Mouse (Mus musculus): Measurements from ENCODE around the gene Supt4a. TPM values are rescaled to one million over a fixed set of nuclear protein-coding genes. Genes with fewer than 3 reads are reported as not detected.

The Supt4a gene
- polyA plus RNA-seq, 1 experiment from 2014 or later: 425 TPM

- peak; percentile 58 for DNase-seq (ENCODE audit: low spot score)
Measured at GRCm38 (mm10) chr11:87751031-87751430, 13.7 kb downstream of the Supt4a start.

GRCm38 (mm10) chr11:87751491-87751966, 14.2 kb downstream of the Supt4a start:
- DNase-seq (ENCODE audit: low spot score): peak; percentile 94

- no peak for DNase-seq (ENCODE audit: low spot score)
Measured at GRCm38 (mm10) chr11:87752307-87752706, 15.0 kb downstream of the Supt4a start.

GRCm38 (mm10) chr11:87753255-87753654, 15.9 kb downstream of the Supt4a start:
- peak; percentile 26 for DNase-seq (ENCODE audit: low spot score)

- DNase-seq (ENCODE audit: low spot score): peak; percentile 40
Measured at GRCm38 (mm10) chr11:87753891-87754501, 16.6 kb downstream of the Supt4a start.

GRCm38 (mm10) chr11:87754603-87755002, 17.3 kb downstream of the Supt4a start:
- peak; percentile 96 for DNase-seq (ENCODE audit: low spot score)

- peak; percentile 100 for DNase-seq (ENCODE audit: low spot score)
Measured at GRCm38 (mm10) chr11:87755360-87756017, 18.1 kb downstream of the Supt4a start.

- DNase-seq (ENCODE audit: low spot score): peak; percentile 82
Measured at GRCm38 (mm10) chr11:87756251-87756820, 19.0 kb downstream of the Supt4a start.

- peak; percentile 64 for DNase-seq (ENCODE audit: low spot score)
Measured at GRCm38 (mm10) chr11:87757001-87757954, 19.9 kb downstream of the Supt4a start.

- DNase-seq (ENCODE audit: low spot score): peak; percentile 46
Measured at GRCm38 (mm10) chr11:87758161-87758911, 21.0 kb downstream of the Supt4a start.

GRCm38 (mm10) chr11:87758957-87759608, 21.7 kb downstream of the Supt4a start:
- DNase-seq (ENCODE audit: low spot score): peak; percentile 66

GRCm38 (mm10) chr11:87759609-87760005, 22.3 kb downstream of the Supt4a start:
- DNase-seq (ENCODE audit: low spot score): peak; percentile 91

- DNase-seq (ENCODE audit: low spot score): peak; percentile 66
Measured at GRCm38 (mm10) chr11:87760301-87761081, 23.1 kb downstream of the Supt4a start, which contains the start of gene Tspoap1. Tspoap1 (plus strand) TSS chr11:87760541.

- DNase-seq (ENCODE audit: low spot score): peak; percentile 41
Measured at GRCm38 (mm10) chr11:87761181-87761721, 23.9 kb downstream of the Supt4a start.

- peak; percentile 23 for DNase-seq (ENCODE audit: low spot score)
Measured at GRCm38 (mm10) chr11:87761806-87762701, 24.7 kb downstream of the Supt4a start.

- DNase-seq (ENCODE audit: low spot score): no peak
Measured at GRCm38 (mm10) chr11:87762702-87763385, 25.5 kb downstream of the Supt4a start.

GRCm38 (mm10) chr11:87763511-87763987, 26.2 kb downstream of the Supt4a start:
- DNase-seq (ENCODE audit: low spot score): peak; percentile 19
